Mouse (Mus musculus): ENCODE data around the gene Rab3gap1.

- TF ChIP-seq POLR2A (IDR thresholded peaks at IDR 0.05; ENCODE audit: insufficient read depth, low read depth, low read length) = no peak
- no peak for TF ChIP-seq CTCF (IDR thresholded peaks at IDR 0.05)
- TF ChIP-seq EP300 (IDR thresholded peaks at IDR 0.05; ENCODE audit: insufficient read depth, low read depth, low read length) = no peak
These were observed 73.7 kb downstream of the Rab3gap1 start for GRCm38 (mm10) chr1:127942231-127942630.

All from heart, adult 2 months (tissue).